Mouse (Mus musculus) erythroblast, embryonic 14.5 days (primary cell): ENCODE results near the gene Grin2d.

ENCODE experiments used
- GATA1 ChIP-seq: IDR thresholded peaks from 2 replicates; pipeline ENCODE4 v1.6.1; 2012; ENCODE audit warnings: low read length, inconsistent platforms, mixed read lengths
- TAL1 ChIP-seq: IDR thresholded peaks from 3 replicates; pipeline ENCODE4 v1.6.1; 2012; ENCODE audit warnings: low read length, inconsistent platforms, mixed read lengths

DNA sequence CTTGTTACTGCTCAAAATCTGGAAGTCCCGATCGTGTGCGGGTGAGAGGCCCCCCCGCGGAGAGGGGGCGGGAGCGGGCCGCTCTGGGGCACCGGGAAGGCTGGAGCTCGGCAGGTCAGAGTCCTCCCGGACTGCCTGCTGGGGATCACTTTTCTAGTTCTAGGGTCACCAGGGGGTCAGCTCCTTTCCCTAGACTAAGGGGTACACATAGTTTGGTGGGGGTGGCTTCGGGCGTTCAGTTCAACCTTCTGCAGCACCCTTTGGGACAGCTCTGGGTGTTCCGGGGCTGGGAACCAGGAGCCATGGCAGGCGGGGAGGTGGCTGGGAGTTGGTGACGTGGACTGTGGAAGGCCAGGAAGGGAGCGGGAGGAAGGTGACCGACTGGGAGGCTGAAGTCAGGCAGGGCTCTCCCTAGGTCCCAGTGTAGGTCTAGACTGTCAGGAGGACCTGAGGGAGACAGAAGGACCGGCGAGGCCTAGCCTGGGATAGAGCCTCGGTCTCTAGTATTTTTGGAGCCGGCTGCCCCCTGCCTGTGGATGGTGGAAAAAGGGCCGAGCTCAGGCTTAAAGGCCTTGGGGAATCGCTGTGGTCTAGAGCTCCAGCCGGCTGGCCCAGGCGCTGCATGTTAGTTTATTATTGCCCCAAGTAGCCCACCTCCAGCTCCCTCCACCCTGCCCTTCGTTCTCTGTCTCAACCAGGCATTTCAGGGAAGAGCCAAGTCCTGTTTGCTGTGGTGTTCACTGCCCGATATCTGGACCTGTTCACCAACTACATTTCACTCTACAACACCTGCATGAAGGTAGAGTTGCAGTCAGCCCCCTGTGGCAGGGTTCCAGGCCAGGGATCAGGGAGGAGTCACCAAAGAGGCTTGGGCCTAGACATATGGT is 4.9 kb downstream of the Grin2d start:
- TF ChIP-seq GATA1 (no peak), TAL1 (no peak)
